Mouse (Mus musculus): ENCODE data around the gene Clock. TPM values are rescaled to one million over a fixed set of nuclear protein-coding genes. Genes with fewer than 3 reads are reported as not detected.

Clock gene
- polyA plus RNA-seq, 1 experiment from 2014 or later, result 15.2 TPM

DNA sequence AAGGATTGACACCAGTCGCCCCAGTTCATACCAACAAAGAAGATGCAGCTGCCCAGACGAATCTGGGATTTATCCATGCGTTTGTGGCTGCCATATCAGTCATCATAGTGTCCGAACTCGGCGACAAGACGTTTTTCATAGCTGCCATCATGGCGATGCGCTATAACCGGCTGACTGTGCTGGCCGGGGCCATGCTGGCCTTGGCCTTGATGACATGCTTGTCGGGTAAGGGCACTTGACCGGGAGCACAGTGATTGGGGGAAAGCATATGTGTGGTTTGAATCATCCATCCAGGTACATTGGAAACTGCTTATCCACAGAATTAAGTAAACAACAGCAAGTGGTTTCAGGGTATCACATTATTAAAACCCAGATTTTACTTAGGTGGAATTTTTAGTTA lies 105.2 kb downstream of the Clock start:
- DNase-seq (ENCODE audit: low spot score), result no peak
- Histone ChIP-seq H3K27ac (ENCODE audit: low read depth, low read length) (no peak overlapping the region), H3K36me3 (ENCODE audit: control insufficient read depth, insufficient read depth, low read length) (peaks cover 3% of the 10 kb centered on the region; the same call in 1 of the 2 replicates), H3K9ac (ENCODE audit: low read length) (no peak overlapping the region), H3K4me1 (replicated peaks; ENCODE audit: control insufficient read depth, insufficient read depth, low read length) (no peaks in the 10 kb centered on the region), H3K4me2 (ENCODE audit: low read depth, low read length, severe bottlenecking) (no peak overlapping the region), H3K27me3 (ENCODE audit: control insufficient read depth, insufficient read depth, low read length) (no peaks in the 10 kb centered on the region), H3K9me3 (ENCODE audit: control insufficient read depth, low read length) (no peaks in the 10 kb centered on the region), H3K4me3 (ENCODE audit: low read depth, low read length) (no peak overlapping the region)
- ATAC-seq (replicated peaks; ENCODE audit: low FRiP score), result no peak
- 94% methylated on average over 13 of the region's 13 CpGs for WGBS

DNA sequence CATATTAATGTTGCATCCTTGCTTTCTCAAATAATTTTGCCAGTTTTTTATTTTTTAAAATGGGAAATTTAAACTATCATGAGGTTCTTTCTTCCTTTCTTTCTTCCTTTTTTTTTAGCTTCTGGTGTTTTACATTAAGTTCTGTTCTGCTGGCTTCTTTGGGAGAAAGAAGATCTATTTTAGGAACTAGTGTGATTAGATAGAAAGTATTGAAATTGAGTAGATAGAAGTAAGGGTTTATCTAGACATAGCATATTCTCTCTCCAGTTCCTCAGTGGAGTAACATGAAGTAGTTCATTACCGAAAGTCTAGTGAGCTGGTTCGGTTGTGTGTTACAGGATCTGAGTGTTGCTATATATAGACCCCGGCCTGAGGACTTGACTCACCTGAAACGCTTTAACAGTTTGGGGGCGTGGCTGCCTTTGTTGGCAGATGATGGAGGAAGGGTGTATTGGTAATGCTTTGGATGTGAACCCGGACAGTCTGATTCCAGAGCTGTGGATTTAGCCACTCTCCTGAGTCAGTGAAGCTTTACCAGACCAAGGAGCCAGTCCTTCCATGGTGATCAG lies 110.1 kb downstream of the Clock start:
- no peaks in the 10 kb centered on the region for H3K27me3 ChIP-seq (ENCODE audit: control insufficient read depth, insufficient read depth, low read length)
- H3K36me3 ChIP-seq (ENCODE audit: control insufficient read depth, insufficient read depth, low read length), result no peaks in the 10 kb centered on the region; the same call in 1 of the 2 replicates
- DNase-seq (ENCODE audit: low spot score) (no peak), ATAC-seq (replicated peaks; ENCODE audit: low FRiP score) (no peak)
- no peak overlapping the region for H3K4me2 ChIP-seq (ENCODE audit: low read depth, low read length, severe bottlenecking)
- no peaks in the 10 kb centered on the region for H3K4me1 ChIP-seq (replicated peaks; ENCODE audit: control insufficient read depth, insufficient read depth, low read length)
- H3K9ac ChIP-seq (ENCODE audit: low read length), result no peak overlapping the region
- H3K27ac ChIP-seq (ENCODE audit: low read depth, low read length), result no peak overlapping the region
- WGBS, result 89% methylated on average over 6 of the region's 6 CpGs
- H3K9me3 ChIP-seq (ENCODE audit: control insufficient read depth, low read length), result no peaks in the 10 kb centered on the region
- H3K4me3 ChIP-seq (ENCODE audit: low read depth, low read length), result no peak overlapping the region

DNA sequence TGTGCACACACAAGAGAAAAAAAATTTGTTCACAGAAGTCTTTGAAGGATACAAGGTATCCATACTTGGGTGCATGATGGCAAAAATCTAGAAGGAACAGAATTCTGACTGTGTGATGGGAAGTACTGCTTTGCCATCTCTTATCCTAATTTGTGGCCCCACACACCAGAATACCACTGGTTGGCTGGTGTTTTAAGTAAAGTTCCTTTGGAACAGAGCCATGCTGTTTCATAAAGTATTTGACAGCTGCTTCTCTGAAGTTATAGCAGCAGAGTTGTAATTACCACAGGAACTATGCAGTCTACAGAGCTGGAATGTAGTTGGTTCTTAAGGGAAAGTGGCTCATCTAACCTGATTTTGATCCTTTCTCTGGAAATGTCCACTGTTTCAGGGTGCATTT lies 111.5 kb downstream of the Clock start:
- H3K27me3 ChIP-seq (ENCODE audit: control insufficient read depth, insufficient read depth, low read length), result no peaks in the 10 kb centered on the region
- H3K4me1 ChIP-seq (replicated peaks; ENCODE audit: control insufficient read depth, insufficient read depth, low read length), result no peaks in the 10 kb centered on the region
- H3K9me3 ChIP-seq (ENCODE audit: control insufficient read depth, low read length), result no peaks in the 10 kb centered on the region
- ATAC-seq (replicated peaks; ENCODE audit: low FRiP score) (no peak), DNase-seq (ENCODE audit: low spot score) (no peak)
- H3K4me3 ChIP-seq (ENCODE audit: low read depth, low read length), result no peak overlapping the region
- no peaks in the 10 kb centered on the region for H3K36me3 ChIP-seq (ENCODE audit: control insufficient read depth, insufficient read depth, low read length)
- H3K27ac ChIP-seq (ENCODE audit: low read depth, low read length), result no peak overlapping the region
- H3K4me2 ChIP-seq (ENCODE audit: low read depth, low read length, severe bottlenecking), result no peak overlapping the region
- H3K9ac ChIP-seq (ENCODE audit: low read length), result no peak overlapping the region

DNA sequence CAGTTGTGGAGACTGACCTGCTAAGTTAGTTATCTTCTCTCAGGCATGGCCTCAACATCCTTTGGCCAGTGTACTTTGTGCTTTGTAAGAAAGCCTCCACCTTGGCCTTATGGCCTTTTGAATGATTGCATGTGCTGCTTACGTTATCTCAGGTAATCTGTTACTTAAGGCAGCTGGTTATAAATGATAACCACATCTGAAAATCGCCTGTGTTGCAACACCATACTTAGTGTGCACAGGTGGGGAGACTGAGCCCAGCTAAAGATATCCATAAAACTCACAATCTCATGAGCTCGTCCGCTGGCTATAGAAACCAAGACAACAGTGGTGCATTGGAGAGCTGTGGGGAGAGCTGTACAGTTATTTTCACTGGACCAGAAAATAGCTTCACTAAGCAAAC lies 114.0 kb downstream of the Clock start:
- WGBS, result 90% methylated on average over 4 of the region's 4 CpGs

DNA sequence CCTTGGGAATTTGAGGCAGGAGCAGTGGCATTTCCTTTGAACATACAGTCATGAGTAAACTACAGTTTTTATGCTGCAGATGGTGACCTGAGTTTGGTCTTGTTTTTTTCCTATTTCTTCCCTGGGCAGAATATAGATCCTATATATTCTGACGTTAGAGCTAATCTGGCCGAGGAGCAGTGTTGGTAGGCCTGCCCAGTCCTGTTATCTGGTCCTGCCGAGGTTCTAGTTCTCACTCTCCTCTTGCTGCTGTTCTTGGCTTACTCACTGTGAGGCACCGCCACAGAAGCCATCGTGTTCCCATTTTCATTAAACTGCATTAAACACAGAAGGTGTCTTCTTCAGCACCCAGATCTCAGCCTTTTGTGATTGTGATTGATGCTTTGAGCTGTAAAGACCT lies 116.7 kb downstream of the Clock start:
- ATAC-seq (replicated peaks; ENCODE audit: low FRiP score) (no peak), DNase-seq (ENCODE audit: low spot score) (no peak)
- Histone ChIP-seq H3K36me3 (ENCODE audit: control insufficient read depth, insufficient read depth, low read length) (no peaks in the 10 kb centered on the region), H3K9me3 (ENCODE audit: control insufficient read depth, low read length) (no peaks in the 10 kb centered on the region), H3K27me3 (ENCODE audit: control insufficient read depth, insufficient read depth, low read length) (no peaks in the 10 kb centered on the region), H3K9ac (ENCODE audit: low read length) (no peak overlapping the region), H3K4me2 (ENCODE audit: low read depth, low read length, severe bottlenecking) (no peak overlapping the region), H3K4me3 (ENCODE audit: low read depth, low read length) (no peak overlapping the region), H3K4me1 (replicated peaks; ENCODE audit: control insufficient read depth, insufficient read depth, low read length) (peaks cover 6% of the 10 kb centered on the region; the same call in 1 of the 2 replicates), H3K27ac (ENCODE audit: low read depth, low read length) (no peak overlapping the region)
- WGBS, result 93% methylated on average over 5 of the region's 5 CpGs

More for the DNA sequence above, 114.0 kb downstream of the Clock start:
- Histone ChIP-seq H3K9ac (ENCODE audit: low read length) (no peak overlapping the region), H3K36me3 (ENCODE audit: control insufficient read depth, insufficient read depth, low read length) (no peaks in the 10 kb centered on the region), H3K4me1 (replicated peaks; ENCODE audit: control insufficient read depth, insufficient read depth, low read length) (peaks cover 1% of the 10 kb centered on the region; the same call in 1 of the 2 replicates), H3K9me3 (ENCODE audit: control insufficient read depth, low read length) (no peaks in the 10 kb centered on the region), H3K4me2 (ENCODE audit: low read depth, low read length, severe bottlenecking) (no peak overlapping the region), H3K27me3 (ENCODE audit: control insufficient read depth, insufficient read depth, low read length) (no peaks in the 10 kb centered on the region), H3K4me3 (ENCODE audit: low read depth, low read length) (no peak overlapping the region), H3K27ac (ENCODE audit: low read depth, low read length) (no peak overlapping the region)
- ATAC-seq (replicated peaks; ENCODE audit: low FRiP score), result no peak
- no peak for DNase-seq (ENCODE audit: low spot score)

DNA sequence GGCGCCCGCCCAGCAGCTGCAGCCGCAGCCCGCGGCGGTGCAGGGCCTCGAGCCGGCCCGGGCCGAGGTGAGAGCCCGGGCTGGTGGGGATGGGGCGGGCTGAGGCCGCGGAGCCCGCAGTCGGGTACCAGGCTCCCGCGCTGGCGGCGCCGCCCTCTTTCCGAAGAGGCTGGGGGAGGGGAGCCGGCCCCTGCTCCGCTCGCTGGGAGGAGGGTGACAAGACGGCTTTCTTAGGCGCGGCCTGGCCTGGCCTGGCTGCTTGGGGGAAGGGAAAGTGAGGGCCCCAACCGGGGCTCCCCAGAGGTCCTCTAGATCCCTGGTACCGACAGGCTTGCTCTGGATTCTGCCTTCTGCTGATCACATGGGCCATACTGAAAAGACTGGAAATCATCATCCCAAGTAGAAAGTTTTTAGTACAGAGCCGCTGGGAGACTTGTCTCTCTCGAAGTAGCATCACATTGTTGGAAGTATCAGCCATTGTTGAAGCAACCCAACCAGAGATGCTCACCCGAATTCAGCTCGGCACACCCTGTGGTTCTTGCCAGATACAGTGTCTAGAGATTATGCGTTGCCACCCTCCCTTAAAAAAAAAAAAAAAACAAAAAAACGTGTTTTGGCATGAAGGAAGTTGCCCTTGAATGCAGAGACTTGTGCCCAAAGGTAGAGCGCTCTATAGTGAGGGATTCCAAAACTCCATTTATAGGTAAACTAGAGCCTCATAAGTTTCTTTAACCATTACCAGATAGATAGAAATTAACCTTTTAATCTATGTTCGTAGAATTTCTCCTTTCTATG lies 120.1 kb downstream of the Clock start:
- ATAC-seq (replicated peaks; ENCODE audit: low FRiP score) (peak; percentile 94), DNase-seq (ENCODE audit: low spot score) (peak; percentile 91)
- Histone ChIP-seq H3K9me3 (ENCODE audit: control insufficient read depth, low read length) (no peaks in the 10 kb centered on the region), H3K4me2 (ENCODE audit: low read depth, low read length, severe bottlenecking) (peak overlapping the region; percentile 74), H3K4me3 (ENCODE audit: low read depth, low read length) (peak overlapping the region; percentile 87), H3K4me1 (replicated peaks; ENCODE audit: control insufficient read depth, insufficient read depth, low read length) (peaks cover 6% of the 10 kb centered on the region; the same call in 1 of the 2 replicates), H3K27ac (ENCODE audit: low read depth, low read length) (peak overlapping the region; percentile 92), H3K36me3 (ENCODE audit: control insufficient read depth, insufficient read depth, low read length) (no peaks in the 10 kb centered on the region), H3K9ac (ENCODE audit: low read length) (peak overlapping the region; percentile 97), H3K27me3 (ENCODE audit: control insufficient read depth, insufficient read depth, low read length) (no peaks in the 10 kb centered on the region)
- 4% methylated on average over 36 of the region's 38 CpGs for WGBS

DNA sequence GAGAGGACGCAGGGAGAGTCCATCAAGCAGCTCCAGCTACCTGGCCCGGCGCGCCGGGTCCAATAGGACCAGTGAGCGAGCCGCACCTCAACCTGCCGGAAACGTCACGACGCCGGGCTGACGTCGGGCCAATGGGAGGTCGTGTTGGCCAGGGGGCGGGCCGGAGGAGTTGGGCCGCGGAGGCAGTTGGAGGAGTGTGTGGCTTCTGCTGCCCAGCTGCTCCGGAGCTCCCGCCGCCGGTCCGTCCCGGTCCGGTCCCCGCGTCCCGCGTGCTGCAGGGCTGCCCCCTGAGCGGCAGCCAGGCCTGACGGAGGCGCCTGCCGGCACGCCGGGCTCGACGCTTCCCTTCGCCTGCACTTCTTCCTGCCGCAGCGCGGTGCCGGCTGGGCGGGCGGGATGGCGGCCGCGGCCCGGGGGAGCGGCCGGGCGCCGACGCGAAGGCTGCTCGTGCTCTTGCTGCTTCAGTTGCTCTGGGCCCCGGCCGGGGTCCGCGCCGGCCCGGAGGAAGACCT lies 120.8 kb downstream of the Clock start, which contains the start of gene Tmem165:
Gene Tmem165, plus strand, starts transcription at position 131 of the 512 bp plus-strand sequence.
- ATAC-seq (replicated peaks; ENCODE audit: low FRiP score) (peak; percentile 97), DNase-seq (ENCODE audit: low spot score) (peak; percentile 97)
- Histone ChIP-seq H3K36me3 (ENCODE audit: control insufficient read depth, insufficient read depth, low read length) (no peaks in the 10 kb centered on the region), H3K4me1 (replicated peaks; ENCODE audit: control insufficient read depth, insufficient read depth, low read length) (peaks cover 6% of the 10 kb centered on the region; the same call in 1 of the 2 replicates), H3K4me3 (ENCODE audit: low read depth, low read length) (peak within 1 kb of the TSS; percentile 87), H3K4me2 (ENCODE audit: low read depth, low read length, severe bottlenecking) (peak within 1 kb of the TSS; percentile 74), H3K27ac (ENCODE audit: low read depth, low read length) (peak within 1 kb of the TSS; percentile 92), H3K9me3 (ENCODE audit: control insufficient read depth, low read length) (no peaks in the 10 kb centered on the region), H3K27me3 (ENCODE audit: control insufficient read depth, insufficient read depth, low read length) (no peaks in the 10 kb centered on the region), H3K9ac (ENCODE audit: low read length) (peak within 1 kb of the TSS; percentile 97)
- WGBS, result under 1% methylated on average over 52 of the region's 62 CpGs

DNA sequence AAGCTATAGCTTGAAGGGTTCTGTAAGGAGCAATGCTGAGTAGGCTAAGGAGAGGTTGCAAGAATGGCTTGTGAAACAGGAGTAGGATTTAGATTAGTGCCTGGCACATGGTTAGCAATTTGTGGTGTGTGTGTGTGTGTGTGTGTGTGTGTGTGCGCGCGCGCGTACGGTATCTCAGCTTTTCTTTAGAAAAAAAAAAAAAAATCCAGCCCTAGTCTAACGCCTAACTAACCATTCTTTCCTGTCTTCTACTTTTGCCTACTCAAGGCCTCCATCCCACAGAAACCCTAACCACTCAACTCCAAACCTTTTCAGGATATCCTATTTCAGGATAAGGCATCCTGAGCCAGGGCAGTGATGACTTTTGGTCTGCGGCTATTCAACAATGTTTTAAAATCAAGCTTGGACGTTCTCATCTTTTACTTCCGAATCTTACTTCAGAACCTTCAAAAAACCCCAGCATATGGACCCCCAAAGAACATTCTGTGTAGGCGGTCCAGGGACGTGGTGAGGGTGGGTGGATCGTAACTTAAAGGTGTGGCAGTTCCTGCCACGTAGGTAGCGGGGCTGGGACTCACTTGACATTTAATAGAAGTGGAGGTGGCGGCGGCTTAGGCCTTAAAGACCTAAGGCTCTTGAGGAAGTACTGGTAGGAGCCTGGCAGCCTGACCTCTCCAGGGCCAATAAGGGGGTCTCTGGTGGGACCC lies 121.4 kb downstream of the Clock start:
- no peak for DNase-seq (ENCODE audit: low spot score)
- 40% methylated on average over 17 of the region's 17 CpGs for WGBS
- Histone ChIP-seq H3K4me1 (replicated peaks; ENCODE audit: control insufficient read depth, insufficient read depth, low read length) (peaks cover 6% of the 10 kb centered on the region; the same call in 1 of the 2 replicates), H3K36me3 (ENCODE audit: control insufficient read depth, insufficient read depth, low read length) (no peaks in the 10 kb centered on the region), H3K9me3 (ENCODE audit: control insufficient read depth, low read length) (no peaks in the 10 kb centered on the region), H3K27me3 (ENCODE audit: control insufficient read depth, insufficient read depth, low read length) (no peaks in the 10 kb centered on the region), H3K27ac (ENCODE audit: low read depth, low read length) (no peak overlapping the region), H3K4me3 (ENCODE audit: low read depth, low read length) (peak overlapping the region; percentile 87), H3K4me2 (ENCODE audit: low read depth, low read length, severe bottlenecking) (peak overlapping the region; percentile 74), H3K9ac (ENCODE audit: low read length) (peak overlapping the region; percentile 57)
- no peak for ATAC-seq (replicated peaks; ENCODE audit: low FRiP score)

Data from forebrain, embryonic 11.5 days (tissue).